Mouse (Mus musculus): Measurements from ENCODE around the gene Wnt3a. TPM values are rescaled to one million over a fixed set of nuclear protein-coding genes. Genes with fewer than 3 reads are reported as not detected.

Gene Wnt3a
- polyA plus RNA-seq, 1 experiment from 2014 or later: 12.6 TPM

DNA sequence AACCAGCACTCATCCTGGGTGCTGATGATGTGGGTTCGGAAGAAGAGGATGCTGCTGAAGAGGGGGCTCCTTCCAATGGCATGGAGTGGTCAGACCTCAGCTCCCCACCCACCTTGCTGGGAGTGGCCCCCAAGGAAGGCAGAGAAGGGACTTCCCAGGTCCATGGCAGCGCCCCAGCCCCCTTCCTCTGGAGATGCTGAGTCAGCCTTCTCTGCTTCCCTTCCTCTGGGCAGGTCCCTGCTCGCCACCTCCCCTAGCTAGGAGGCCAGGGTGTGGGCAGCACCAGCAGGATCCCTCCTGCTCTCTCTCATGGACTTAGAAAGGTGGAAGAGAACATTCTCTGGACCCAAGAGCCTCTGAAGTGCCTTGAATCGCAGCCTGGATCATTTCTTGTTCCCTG, 12.5 kb downstream of the Wnt3a start:
- no peaks in the 10 kb centered on the region for H3K9me3 ChIP-seq (ENCODE audit: low read length)
- ATAC-seq: no peak
- H3K9ac ChIP-seq (replicated peaks; ENCODE audit: low read depth): no peak overlapping the region
- H3K27ac ChIP-seq (ENCODE audit: low read length): no peak overlapping the region
- DNase-seq (ENCODE audit: low spot score): no peak
- H3K4me1 ChIP-seq (ENCODE audit: insufficient read depth, low read depth, low read length): no peaks in the 10 kb centered on the region
- no peak overlapping the region for H3K4me2 ChIP-seq (replicated peaks; ENCODE audit: low read depth, low read length)
- H3K4me3 ChIP-seq (ENCODE audit: low read depth, low read length): no peak overlapping the region
- no peaks in the 10 kb centered on the region for H3K36me3 ChIP-seq (ENCODE audit: insufficient read depth, low read length)
- TF ChIP-seq EP300 (IDR thresholded peaks at IDR 0.05) (no peak), CTCF (IDR thresholded peaks at IDR 0.05) (no peak)
- no peaks in the 10 kb centered on the region for H3K27me3 ChIP-seq (replicated peaks; ENCODE audit: insufficient read depth, low read length)
- WGBS: 51% methylated on average over 4 of the region's 4 CpGs

DNA sequence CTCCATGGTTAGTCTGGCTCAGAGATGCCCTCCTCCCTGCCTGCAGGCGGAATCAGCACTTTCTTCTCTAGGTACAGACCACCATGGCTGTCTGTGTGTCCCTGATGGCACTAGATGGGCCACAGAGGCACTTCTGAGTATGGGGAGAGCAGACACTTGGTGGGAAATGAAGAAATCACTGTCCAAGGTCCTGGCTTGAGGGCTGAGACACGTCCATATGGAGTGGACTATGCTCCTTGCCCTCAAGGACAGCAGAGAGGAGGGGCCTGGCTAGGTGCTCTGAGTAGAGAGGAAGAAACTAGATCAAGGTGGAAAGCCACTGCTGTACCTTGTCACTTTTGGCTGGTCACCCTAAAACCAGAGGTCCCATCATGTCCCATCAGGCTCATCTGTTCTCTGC, 13.7 kb downstream of the Wnt3a start:
- no peak overlapping the region for H3K9ac ChIP-seq (replicated peaks; ENCODE audit: low read depth)
- H3K9me3 ChIP-seq (ENCODE audit: low read length): no peaks in the 10 kb centered on the region
- 25% methylated on average over 2 of the region's 2 CpGs for WGBS
- H3K27ac ChIP-seq (ENCODE audit: low read length): no peak overlapping the region
- ATAC-seq (no peak), DNase-seq (ENCODE audit: low spot score) (no peak)
- H3K4me3 ChIP-seq (ENCODE audit: low read depth, low read length): no peak overlapping the region
- H3K27me3 ChIP-seq (replicated peaks; ENCODE audit: insufficient read depth, low read length): no peaks in the 10 kb centered on the region
- H3K36me3 ChIP-seq (ENCODE audit: insufficient read depth, low read length): no peaks in the 10 kb centered on the region
- TF ChIP-seq EP300 (IDR thresholded peaks at IDR 0.05): no peak
- TF ChIP-seq CTCF (IDR thresholded peaks at IDR 0.05): no peak
- no peaks in the 10 kb centered on the region for H3K4me1 ChIP-seq (ENCODE audit: insufficient read depth, low read depth, low read length)
- no peak overlapping the region for H3K4me2 ChIP-seq (replicated peaks; ENCODE audit: low read depth, low read length)

GRCm38 (mm10) chr11:59274184-59274583, 16.4 kb downstream of the Wnt3a start:
- TF ChIP-seq CTCF (IDR thresholded peaks at IDR 0.05): no peak
- TF ChIP-seq EP300 (IDR thresholded peaks at IDR 0.05): no peak
- peak; percentile 46 for DNase-seq (ENCODE audit: low spot score)
- 40% methylated on average over 3 of the region's 3 CpGs for WGBS

GRCm38 (mm10) chr11:59266727-59267126, 23.8 kb downstream of the Wnt3a start:
- ATAC-seq (peak; percentile 59), DNase-seq (ENCODE audit: low spot score) (no peak)
- H3K9me3 ChIP-seq (ENCODE audit: low read length): no peaks in the 10 kb centered on the region
- 18% methylated on average over 6 of the region's 6 CpGs for WGBS
- H3K4me1 ChIP-seq (ENCODE audit: insufficient read depth, low read depth, low read length): peaks cover 5% of the 10 kb centered on the region
- H3K4me3 ChIP-seq (ENCODE audit: low read depth, low read length): no peak overlapping the region
- no peaks in the 10 kb centered on the region for H3K27me3 ChIP-seq (replicated peaks; ENCODE audit: insufficient read depth, low read length)
- H3K27ac ChIP-seq (ENCODE audit: low read length): no peak overlapping the region; the same call in 1 of the 2 replicates
- no peak overlapping the region for H3K4me2 ChIP-seq (replicated peaks; ENCODE audit: low read depth, low read length)
- H3K9ac ChIP-seq (replicated peaks; ENCODE audit: low read depth): no peak overlapping the region
- TF ChIP-seq EP300 (IDR thresholded peaks at IDR 0.05): no peak
- TF ChIP-seq CTCF (IDR thresholded peaks at IDR 0.05): peak; percentile 17; the same call in 1 of the 2 replicates
- H3K36me3 ChIP-seq (ENCODE audit: insufficient read depth, low read length): no peaks in the 10 kb centered on the region

More at GRCm38 (mm10) chr11:59274184-59274583, 16.4 kb downstream of the Wnt3a start:
- Histone ChIP-seq H3K9ac (replicated peaks; ENCODE audit: low read depth) (no peak overlapping the region), H3K27ac (ENCODE audit: low read length) (no peak overlapping the region), H3K27me3 (replicated peaks; ENCODE audit: insufficient read depth, low read length) (no peaks in the 10 kb centered on the region), H3K4me2 (replicated peaks; ENCODE audit: low read depth, low read length) (no peak overlapping the region), H3K36me3 (ENCODE audit: insufficient read depth, low read length) (no peaks in the 10 kb centered on the region), H3K4me3 (ENCODE audit: low read depth, low read length) (no peak overlapping the region), H3K4me1 (ENCODE audit: insufficient read depth, low read depth, low read length) (no peaks in the 10 kb centered on the region), H3K9me3 (ENCODE audit: low read length) (no peaks in the 10 kb centered on the region)
- ATAC-seq: peak; percentile 57

DNA sequence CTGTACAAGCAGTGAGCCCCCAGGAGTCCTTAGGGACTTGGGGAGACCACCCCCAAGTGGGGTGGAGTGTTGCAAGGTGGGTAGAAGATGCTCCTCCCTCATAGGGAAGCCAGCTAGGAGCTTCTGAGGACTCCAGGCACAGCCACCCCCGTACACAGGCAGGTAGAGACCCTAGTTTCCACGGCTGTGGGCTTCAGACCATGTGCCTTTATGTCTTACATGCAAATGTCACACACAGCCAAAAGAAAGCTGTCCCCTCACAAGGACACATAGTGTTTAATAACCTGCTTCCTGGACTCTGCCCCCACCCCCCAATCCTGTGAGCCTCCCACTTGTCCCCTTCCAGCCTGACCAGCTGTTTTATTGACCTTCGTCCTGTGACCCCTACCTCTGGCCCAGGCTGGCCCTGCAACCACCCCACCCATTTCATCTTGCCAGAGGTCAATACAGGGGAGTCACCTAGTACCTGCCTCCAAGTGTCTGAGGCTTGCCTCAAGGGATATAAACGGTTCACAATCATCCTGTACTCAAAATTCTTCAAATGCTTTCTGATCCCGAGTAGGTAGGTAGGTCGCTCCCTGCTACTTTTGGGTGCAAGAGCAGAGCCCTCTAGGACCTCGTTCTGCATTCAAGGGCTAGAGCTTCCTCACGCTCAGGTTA, 25.3 kb downstream of the Wnt3a start:
- no peak for TF ChIP-seq CTCF (IDR thresholded peaks at IDR 0.05)
- TF ChIP-seq EP300 (IDR thresholded peaks at IDR 0.05): 0 out of 2 replicates have a peak, but pooled peaks have one; percentile 7
- no peaks in the 10 kb centered on the region for H3K27me3 ChIP-seq (replicated peaks; ENCODE audit: insufficient read depth, low read length)
- 56% methylated on average over 8 of the region's 8 CpGs for WGBS

GRCm38 (mm10) chr11:59264593-59264992, 26.0 kb downstream of the Wnt3a start:
- WGBS: 8% methylated on average over 8 of the region's 8 CpGs
- DNase-seq (ENCODE audit: low spot score): no peak
- Histone ChIP-seq H3K27ac (ENCODE audit: low read length) (peak overlapping the region; percentile 64; the same call in 1 of the 2 replicates), H3K4me3 (ENCODE audit: low read depth, low read length) (peak overlapping the region; percentile 50), H3K4me1 (ENCODE audit: insufficient read depth, low read depth, low read length) (peaks cover 5% of the 10 kb centered on the region), H3K9ac (replicated peaks; ENCODE audit: low read depth) (peak overlapping the region; percentile 51), H3K36me3 (ENCODE audit: insufficient read depth, low read length) (no peaks in the 10 kb centered on the region), H3K27me3 (replicated peaks; ENCODE audit: insufficient read depth, low read length) (no peaks in the 10 kb centered on the region), H3K4me2 (replicated peaks; ENCODE audit: low read depth, low read length) (peak overlapping the region; percentile 91), H3K9me3 (ENCODE audit: low read length) (no peaks in the 10 kb centered on the region)
- TF ChIP-seq EP300 (IDR thresholded peaks at IDR 0.05): no peak
- no peak for TF ChIP-seq CTCF (IDR thresholded peaks at IDR 0.05)
- no peak for ATAC-seq

More for the DNA sequence above, 25.3 kb downstream of the Wnt3a start:
- Histone ChIP-seq H3K9ac (replicated peaks; ENCODE audit: low read depth) (no peak overlapping the region), H3K36me3 (ENCODE audit: insufficient read depth, low read length) (no peaks in the 10 kb centered on the region), H3K4me2 (replicated peaks; ENCODE audit: low read depth, low read length) (no peak overlapping the region), H3K4me1 (ENCODE audit: insufficient read depth, low read depth, low read length) (peaks cover 5% of the 10 kb centered on the region), H3K27ac (ENCODE audit: low read length) (peak overlapping the region; percentile 64; the same call in 1 of the 2 replicates), H3K4me3 (ENCODE audit: low read depth, low read length) (no peak overlapping the region), H3K9me3 (ENCODE audit: low read length) (no peaks in the 10 kb centered on the region)
- no peak for ATAC-seq
- no peak for DNase-seq (ENCODE audit: low spot score)

All from lung, postnatal 0 days (tissue).